Mouse (Mus musculus) E14TG2a.4 (cell line): ENCODE results near the gene Cyb5b.

Experiments used
- CTCF ChIP-seq: conservative IDR thresholded peaks from 2 replicates; pipeline ENCODE4 v1.5.1; 2014; ENCODE audit warnings: low read length
- NANOG ChIP-seq: IDR thresholded peaks from 2 replicates; pipeline ENCODE4 v1.6.1; 2014; ENCODE audit warnings: borderline replicate concordance, low read length, mixed read lengths
- POU5F1 ChIP-seq: IDR thresholded peaks from 2 replicates; pipeline ENCODE4 v1.6.1; 2014; ENCODE audit warnings: low read length, borderline replicate concordance

GRCm38 (mm10) chr8:107132581-107133491 lies 17.6 kb upstream of the Cyb5b start:
- TF ChIP-seq CTCF (no peak), POU5F1 (no peak), NANOG (no peak)
